Mouse (Mus musculus) layer of hippocampus, adult 9-11 months (tissue): ENCODE measurements around the gene Slc5a1.

Experiments
- DNase-seq: peaks from one replicate; pipeline ENCODE4 v3.0.0; 2022

The Slc5a1 gene

GRCm38 (mm10) chr5:33104025-33104481, at the start of gene Slc5a1:
Slc5a1 (plus strand) TSS chr5:33104219.
- no peak for DNase-seq

- no peak for DNase-seq
Observed at GRCm38 (mm10) chr5:33056126-33056765, 47.8 kb upstream of the Slc5a1 start.

- no peak for DNase-seq
Observed at GRCm38 (mm10) chr5:33070071-33070470, 33.9 kb upstream of the Slc5a1 start.

- no peak for DNase-seq
Observed at GRCm38 (mm10) chr5:33076490-33077191, 27.4 kb upstream of the Slc5a1 start.

- DNase-seq = no peak
Observed at GRCm38 (mm10) chr5:33082896-33083295, 21.1 kb upstream of the Slc5a1 start.

GRCm38 (mm10) chr5:33084599-33084998, 19.4 kb upstream of the Slc5a1 start:
- no peak for DNase-seq

- DNase-seq = no peak
Observed at GRCm38 (mm10) chr5:33091342-33091741, 12.7 kb upstream of the Slc5a1 start.

- DNase-seq = no peak
Observed at GRCm38 (mm10) chr5:33095315-33095714, 8.7 kb upstream of the Slc5a1 start.

- DNase-seq = no peak
Observed at GRCm38 (mm10) chr5:33102369-33103055, 1.5 kb upstream of the Slc5a1 start.

GRCm38 (mm10) chr5:33104876-33105275, 857 bp downstream of the Slc5a1 start:
- no peak for DNase-seq

- no peak for DNase-seq
Observed at GRCm38 (mm10) chr5:33105660-33106059, 1.6 kb downstream of the Slc5a1 start.

GRCm38 (mm10) chr5:33107056-33107455, 3.0 kb downstream of the Slc5a1 start:
- DNase-seq = no peak

- DNase-seq = no peak
Observed at GRCm38 (mm10) chr5:33107778-33108405, 3.9 kb downstream of the Slc5a1 start.

GRCm38 (mm10) chr5:33121871-33122315, 17.9 kb downstream of the Slc5a1 start:
- DNase-seq = no peak

GRCm38 (mm10) chr5:33123658-33124057, 19.6 kb downstream of the Slc5a1 start:
- DNase-seq = no peak

- no peak for DNase-seq
Observed at GRCm38 (mm10) chr5:33125318-33125717, 21.3 kb downstream of the Slc5a1 start.

GRCm38 (mm10) chr5:33134132-33134531, 30.1 kb downstream of the Slc5a1 start:
- DNase-seq = no peak

GRCm38 (mm10) chr5:33135611-33136010, 31.6 kb downstream of the Slc5a1 start:
- no peak for DNase-seq

GRCm38 (mm10) chr5:33142790-33143455, 38.9 kb downstream of the Slc5a1 start:
- DNase-seq = peak; percentile 48

GRCm38 (mm10) chr5:33144025-33144424, 40.0 kb downstream of the Slc5a1 start:
- no peak for DNase-seq

GRCm38 (mm10) chr5:33146837-33147236, 42.8 kb downstream of the Slc5a1 start:
- no peak for DNase-seq

GRCm38 (mm10) chr5:33147691-33148090, 43.7 kb downstream of the Slc5a1 start:
- DNase-seq = no peak

- DNase-seq = no peak
Observed at GRCm38 (mm10) chr5:33193567-33193966, 89.5 kb downstream of the Slc5a1 start.
